In the genomic region with DNA sequence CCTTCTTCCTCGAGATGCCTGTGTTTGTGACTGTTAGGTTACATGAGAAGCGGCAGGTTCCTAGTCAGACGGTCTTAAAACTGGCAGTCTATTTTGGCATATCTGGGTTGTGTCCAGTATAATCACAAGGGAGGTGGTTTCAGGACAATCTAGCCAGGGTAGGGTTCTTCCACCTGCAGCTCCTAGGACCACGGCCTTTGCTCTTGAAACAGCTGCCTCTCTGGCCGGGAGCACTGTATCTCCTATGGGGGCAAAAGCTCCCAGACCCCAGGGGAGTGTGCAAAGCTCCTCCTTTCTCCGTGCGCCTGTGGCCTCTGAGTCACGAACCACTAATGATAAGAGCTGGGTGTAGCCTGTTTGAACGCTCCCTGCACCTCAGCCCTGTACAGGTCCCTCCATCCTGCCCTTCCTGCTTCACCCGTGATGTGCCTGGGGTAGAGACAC, we compare ENCODE assay signal across 13 mouse cellular contexts. TPM values are rescaled to one million over a fixed set of nuclear protein-coding genes. Genes with fewer than 3 reads are reported as not detected.
DNase-seq lines count a peak whose midpoint lies in the region; ATAC-seq and TF ChIP-seq lines count a peak whose summit lies in the region.
"Had no signal": no experiment of that assay in that cellular context is flagged by ENCODE, and none has a peak within 500 bp of the region (broad histone marks: within the 10 kb centered on the region; RNA-seq: fewer than 3 reads in every experiment).

No protein-coding gene starts in this region.

- H3K9me3 ChIP-seq in G1E (replicated peaks) = no peaks in the 10 kb centered on the region
- no peaks in the 10 kb centered on the region for H3K9me3 ChIP-seq in heart, postnatal 0 days (replicated peaks; ENCODE audit: control insufficient read depth, low read length)

- peak; percentile 61 for ATAC-seq in G1E (ENCODE audit: extremely low read depth, insufficient number of reproducible peaks, low FRiP score, poor library complexity, severe bottlenecking)
- ATAC-seq in heart, postnatal 0 days (ENCODE audit: insufficient read depth, low read depth) = peak; percentile 13; the same call in 1 of the 2 replicates
- peak; percentile 81 for ATAC-seq in megakaryocyte-erythroid progenitor cell, adult 5-6 weeks (replicated peaks; ENCODE audit: low FRiP score, low TSS enrichment, poor library complexity, severe bottlenecking)

- H3K36me3 ChIP-seq in heart, adult 2 months (ENCODE audit: control insufficient read depth, insufficient read depth, low read length) = peaks cover 23% of the 10 kb centered on the region
- peaks cover 63% of the 10 kb centered on the region for H3K36me3 ChIP-seq in G1E (replicated peaks)
- H3K36me3 ChIP-seq in heart, postnatal 0 days (replicated peaks; ENCODE audit: control insufficient read depth, insufficient read depth, low read length) = peaks cover 13% of the 10 kb centered on the region

- DNase-seq in heart, adult 2 months = peak in 1 of 2 experiments; percentile 41
- DNase-seq in heart, adult 8-10 months (ENCODE audit: low spot score) = no peak
- peak; percentile 61 for DNase-seq in G1E (ENCODE audit: low spot score)
- DNase-seq in heart, postnatal 0 days (ENCODE audit: low spot score) = peak; percentile 69
- DNase-seq in left cerebral cortex, adult 2 months (ENCODE audit: extremely low spot score in 1 of 2, low spot score in 2 of 2) = no peak
- no peak for DNase-seq in kidney, postnatal 10 days
- DNase-seq in left cerebral cortex, adult 9 months (ENCODE audit: low spot score in 2 of 2) = no peak
- DNase-seq: adrenal gland, adult 2 months; cerebellum, postnatal 25 days; gastrocnemius, postnatal 25 days; kidney, postnatal 36 days; midbrain, embryonic 14.5 days had no signal

- TF ChIP-seq EP300 in heart, adult 2 months (IDR thresholded peaks at IDR 0.05; ENCODE audit: insufficient read depth, low read depth, low read length) = no peak
- no peak for TF ChIP-seq EP300 in heart, postnatal 0 days (IDR thresholded peaks at IDR 0.05; ENCODE audit: low read depth)

- peak overlapping the region; percentile 43 for H3K4me2 ChIP-seq in heart, postnatal 0 days (ENCODE audit: low read depth, low read length)

- TF ChIP-seq CTCF in heart, adult 2 months (IDR thresholded peaks at IDR 0.05) = no peak
- no peak for TF ChIP-seq CTCF in G1E (IDR thresholded peaks at IDR 0.05; ENCODE audit: low read depth, low read length)
- no peak for TF ChIP-seq CTCF in heart, postnatal 0 days (IDR thresholded peaks at IDR 0.05; ENCODE audit: low read depth)
- TF ChIP-seq CTCF in left cerebral cortex, adult 2 months (IDR thresholded peaks at IDR 0.05) = no peak

- H3K79me2 ChIP-seq in heart, adult 2 months (replicated peaks; ENCODE audit: control insufficient read depth, insufficient read depth, low read length) = peaks cover 3% of the 10 kb centered on the region

- TF ChIP-seq POLR2A in heart, adult 2 months (IDR thresholded peaks at IDR 0.05; ENCODE audit: insufficient read depth, low read depth, low read length) = no peak

- H3K27me3 ChIP-seq in heart, adult 2 months (ENCODE audit: control insufficient read depth, insufficient read depth, low read length) = no peaks in the 10 kb centered on the region
- H3K27me3 ChIP-seq in G1E (ENCODE audit: insufficient read depth, low read length) = no peaks in the 10 kb centered on the region
- H3K27me3 ChIP-seq in heart, postnatal 0 days (ENCODE audit: control insufficient read depth, insufficient read depth, low read length) = no peaks in the 10 kb centered on the region

- H3K4me1 ChIP-seq in heart, adult 2 months (ENCODE audit: control insufficient read depth, insufficient read depth, low read length) = peaks cover 34% of the 10 kb centered on the region
- H3K4me1 ChIP-seq in G1E (ENCODE audit: insufficient read depth, low read depth, low read length) = peaks cover 74% of the 10 kb centered on the region
- H3K4me1 ChIP-seq in heart, postnatal 0 days (ENCODE audit: control insufficient read depth, insufficient read depth) = peaks cover 64% of the 10 kb centered on the region

- H3K4me3 ChIP-seq in heart, adult 2 months = no peak overlapping the region
- peak overlapping the region; percentile 44; the same call in 1 of the 2 replicates for H3K4me3 ChIP-seq in G1E (ENCODE audit: low read depth, low read length)
- no peak overlapping the region for H3K4me3 ChIP-seq in heart, postnatal 0 days (ENCODE audit: low read depth, low read length)
- no peak overlapping the region for H3K4me3 ChIP-seq in left cerebral cortex, adult 2 months

- intact Hi-C loops in heart, adult 2 months (cut with DNase I) = no loop called here
- intact Hi-C loops in left cerebral cortex, adult 2 months (cut with DNase I) = no loop called here

- WGBS in heart, adult 2 months = 34% methylated on average over 10 of the region's 10 CpGs
- WGBS in heart, postnatal 0 days = 27% methylated on average over 10 of the region's 10 CpGs

- peak overlapping the region; percentile 67 for H3K27ac ChIP-seq in heart, adult 2 months
- H3K27ac ChIP-seq in heart, postnatal 0 days (ENCODE audit: low read depth) = peak overlapping the region; percentile 71
- no peak overlapping the region for H3K27ac ChIP-seq in left cerebral cortex, adult 2 months

- peak overlapping the region; percentile 1; the same call in 1 of the 2 replicates for H3K9ac ChIP-seq in heart, adult 2 months (ENCODE audit: low read depth, low read length)
- H3K9ac ChIP-seq in heart, postnatal 0 days (replicated peaks; ENCODE audit: low read depth, low read length) = no peak overlapping the region

RNA-seq across cellular contexts. Expression of gene Ifngr2, which starts 4.2 kb away (rescaled TPM):
- total RNA-seq in heart, adult 2 months (2021) = 100 to 1,000 TPM; 120 TPM
- 100 and 140 TPM in 2 replicates for polyA plus RNA-seq in heart, adult 2 months (2012; rRNA removed)
- 100 to 1,000 TPM; 122 to 145 (median 132) TPM for total RNA-seq in heart, adult 8-10 months (2022)
- 30.8 and 38.9 TPM in 2 replicates for total RNA-seq in G1E (2014; fragmentation: Nextera tagmentation)
- total RNA-seq in G1E (2017) = 17.3 and 20.8 TPM in 2 replicates
- polyA plus RNA-seq in G1E (2012) = 20.0 and 25.3 TPM in 2 replicates
- total RNA-seq in heart, postnatal 0 days (2014; rRNA removed; ENCODE audit: low replicate concordance) = 77.7 and 87.6 TPM in 2 replicates
- 149 and 175 TPM in 2 replicates for polyA plus RNA-seq in heart, postnatal 0 days (2015; fragmentation: Nextera tagmentation; extraction: Ambion mirVana)
- 7.2 and 8.7 TPM in 2 replicates for total RNA-seq in megakaryocyte-erythroid progenitor cell, adult 5-6 weeks (2014; fragmentation: Nextera tagmentation)
- total RNA-seq in megakaryocyte-erythroid progenitor cell, adult 5-6 weeks (2017) = 5.4 and 6.7 TPM in 2 replicates
- total RNA-seq in left cerebral cortex, adult 2 months (2021) = 10 to 100 TPM; 30.0 to 32.7 TPM

RNA-seq across cellular contexts. Expression of gene Tmem50b, which starts 46.5 kb away (rescaled TPM):
- 10 to 100 TPM; 47.0 to 62.7 TPM for total RNA-seq in heart, adult 2 months (2021)
- polyA plus RNA-seq in heart, adult 2 months (2012; rRNA removed) = 63.4 and 99.8 TPM in 2 replicates
- total RNA-seq in heart, adult 8-10 months (2022) = 10 to 100 TPM; 49.1 to 56.7 (median 50.9) TPM
- total RNA-seq in G1E (2014; fragmentation: Nextera tagmentation) = 18.8 and 25.1 TPM in 2 replicates
- total RNA-seq in G1E (2017) = 17.9 and 19.7 TPM in 2 replicates
- polyA plus RNA-seq in G1E (2012) = 1.4 and 1.8 TPM in 2 replicates
- 54.6 and 62.6 TPM in 2 replicates for total RNA-seq in heart, postnatal 0 days (2014; rRNA removed; ENCODE audit: low replicate concordance)
- 51.1 and 55.7 TPM in 2 replicates for polyA plus RNA-seq in heart, postnatal 0 days (2015; fragmentation: Nextera tagmentation; extraction: Ambion mirVana)
- total RNA-seq in megakaryocyte-erythroid progenitor cell, adult 5-6 weeks (2014; fragmentation: Nextera tagmentation) = 2.1 and 5.1 TPM in 2 replicates
- 0.38 and 2.9 TPM in 2 replicates for total RNA-seq in megakaryocyte-erythroid progenitor cell, adult 5-6 weeks (2017)
- total RNA-seq in left cerebral cortex, adult 2 months (2021) = 10 to 100 TPM; 84.1 to 88.0 TPM

Comparison
In these comparisons a context has a peak if more than half of its experiments do, and no peak if none do; other contexts are left out.
1. DNase-seq: peak in G1E (single experiment) and heart, postnatal 0 days (single experiment); none in heart, adult 8-10 months (single experiment), left cerebral cortex, adult 2 months (0 of 2), kidney, postnatal 10 days (single experiment) and left cerebral cortex, adult 9 months (0 of 2).
2. ATAC-seq: peak in every context shown above with its lines; median percentile 81 in megakaryocyte-erythroid progenitor cell, adult 5-6 weeks; 61 in G1E; 13 in heart, postnatal 0 days.